Mouse (Mus musculus) large intestine, adult 2 months (tissue): ENCODE measurements around the gene Pxylp1. TPM values are rescaled to one million over a fixed set of nuclear protein-coding genes. Genes with fewer than 3 reads are reported as not detected.
A peak's percentile ranks its signal among the peaks of the same experiment; 100 is the strongest.
"Not testable (repeated sequence)": the region's sequence is repeated elsewhere in the genome, so short reads cannot be mapped to it uniquely, and the experiment has no call there.

Experiments used
- DNase-seq: peaks from one replicate; pipeline ENCODE4 v3.0.0-alpha.2; 2012; ENCODE audit warnings: low read depth, low spot score
- WGBS: fragments of 180-500 bp; shearing (Covaris S2); methylation state at CpG from one replicate; pipeline ENCODE4 v1.1.7; 2018; 5-methylcytosine and 5-hydroxymethylcytosine counted together
- polyA plus RNA-seq: library from polyadenylated mRNA; depleted of rRNA; stranded (reverse); fragments of >200 nt; gene quantifications from 2 replicates; pipeline ENCODE4 v1.2.3, GENCODE M21; 2012; rRNA removed

Pxylp1 gene
- polyA plus RNA-seq: 17.3 and 18.7 TPM in 2 replicates

GRCm38 (mm10) chr9:96892546-96892945 is at the start of gene Pxylp1:
TSS of gene Pxylp1 (minus strand) at chr9:96892669.
- WGBS: 44% methylated on average over 3 of the region's 3 CpGs
- no peak for DNase-seq

- WGBS: 79% methylated on average over 5 of the region's 5 CpGs
- DNase-seq: no peak
Measured at GRCm38 (mm10) chr9:96938887-96939286, 46.4 kb upstream of the Pxylp1 start.

GRCm38 (mm10) chr9:96936427-96936826 is 44.0 kb upstream of the Pxylp1 start:
- WGBS: 83% methylated on average over 2 of the region's 2 CpGs
- DNase-seq: not testable (repeated sequence)

GRCm38 (mm10) chr9:96935556-96936300 is 43.3 kb upstream of the Pxylp1 start:
- 61% methylated on average over 15 of the region's 15 CpGs for WGBS
- DNase-seq: no peak

- WGBS: 74% methylated on average over 3 of the region's 3 CpGs
Measured at GRCm38 (mm10) chr9:96934816-96935215, 42.3 kb upstream of the Pxylp1 start.

GRCm38 (mm10) chr9:96932751-96933150 is 40.3 kb upstream of the Pxylp1 start:
- no peak for DNase-seq
- WGBS: 71% methylated on average over 8 of the region's 8 CpGs

More at GRCm38 (mm10) chr9:96934816-96935215, 42.3 kb upstream of the Pxylp1 start:
- DNase-seq: no peak

- 53% methylated on average over 17 of the region's 17 CpGs for WGBS
- no peak for DNase-seq
Measured at GRCm38 (mm10) chr9:96923577-96924316, 31.3 kb upstream of the Pxylp1 start.

GRCm38 (mm10) chr9:96923119-96923518 is 30.6 kb upstream of the Pxylp1 start:
- WGBS: 61% methylated on average over 6 of the region's 6 CpGs

GRCm38 (mm10) chr9:96916620-96917538 is 24.4 kb upstream of the Pxylp1 start:
- 33% methylated on average over 27 of the region's 27 CpGs for WGBS
- DNase-seq: peak; percentile 90

More at GRCm38 (mm10) chr9:96923119-96923518, 30.6 kb upstream of the Pxylp1 start:
- no peak for DNase-seq

GRCm38 (mm10) chr9:96916076-96916475 is 23.6 kb upstream of the Pxylp1 start:
- DNase-seq: no peak
- WGBS: 40% methylated on average over 7 of the region's 7 CpGs

- WGBS: 71% methylated on average over 6 of the region's 6 CpGs
Measured at GRCm38 (mm10) chr9:96914851-96915250, 22.4 kb upstream of the Pxylp1 start.

GRCm38 (mm10) chr9:96914005-96914404 is 21.5 kb upstream of the Pxylp1 start:
- 89% methylated on average over 3 of the region's 3 CpGs for WGBS
- DNase-seq: no peak

More at GRCm38 (mm10) chr9:96914851-96915250, 22.4 kb upstream of the Pxylp1 start:
- no peak for DNase-seq

- no peak for DNase-seq
- WGBS: 33% methylated on average over 1 of the region's 1 CpGs
Measured at GRCm38 (mm10) chr9:96909503-96909902, 17.0 kb upstream of the Pxylp1 start.

- 76% methylated on average over 2 of the region's 2 CpGs for WGBS
Measured at GRCm38 (mm10) chr9:96908737-96909136, 16.3 kb upstream of the Pxylp1 start.

GRCm38 (mm10) chr9:96904360-96905355 is 12.2 kb upstream of the Pxylp1 start:
- WGBS: 22% methylated on average over 7 of the region's 7 CpGs
- DNase-seq: peak; percentile 67

More at GRCm38 (mm10) chr9:96908737-96909136, 16.3 kb upstream of the Pxylp1 start:
- DNase-seq: no peak

GRCm38 (mm10) chr9:96899717-96900116 is 7.2 kb upstream of the Pxylp1 start:
- WGBS: 85% methylated on average over 5 of the region's 5 CpGs
- no peak for DNase-seq

- DNase-seq: no peak
Measured at GRCm38 (mm10) chr9:96899004-96899403, 6.5 kb upstream of the Pxylp1 start.

GRCm38 (mm10) chr9:96896690-96897089 is 4.2 kb upstream of the Pxylp1 start:
- WGBS: 68% methylated on average over 1 of the region's 1 CpGs

GRCm38 (mm10) chr9:96893582-96893981 is 1.1 kb upstream of the Pxylp1 start:
- 76% methylated on average over 5 of the region's 5 CpGs for WGBS
- DNase-seq: no peak

More at GRCm38 (mm10) chr9:96896690-96897089, 4.2 kb upstream of the Pxylp1 start:
- no peak for DNase-seq
